Mouse (Mus musculus): ENCODE measurements around the gene Eif4g3. TPM values are rescaled to one million over a fixed set of nuclear protein-coding genes. Genes with fewer than 3 reads are reported as not detected.

Eif4g3 gene
- polyA plus RNA-seq, 1 experiment = 72.1 TPM

GRCm38 (mm10) chr4:138201696-138202095 lies 208.9 kb downstream of the Eif4g3 start:
- no peak for DNase-seq
- no peaks in the 10 kb centered on the region for H3K27me3 ChIP-seq (ENCODE audit: control insufficient read depth, insufficient read depth, low read length)
- TF ChIP-seq CTCF (IDR thresholded peaks at IDR 0.05; ENCODE audit: borderline replicate concordance, control insufficient read depth, extremely low read depth, insufficient read depth, low read length, poor library complexity) (no peak), POLR2A (IDR thresholded peaks at IDR 0.05; ENCODE audit: control insufficient read depth, extremely low read depth, insufficient read depth, low read length, poor library complexity) (no peak)
- H3K4me3 ChIP-seq (ENCODE audit: control insufficient read depth, insufficient read depth, low read length) = no peak overlapping the region
- WGBS = 97% methylated on average over 9 of the region's 9 CpGs
- peaks cover 64% of the 10 kb centered on the region for H3K36me3 ChIP-seq (ENCODE audit: control insufficient read depth, insufficient read depth, low read length)
- no peaks in the 10 kb centered on the region for H3K4me1 ChIP-seq (replicated peaks; ENCODE audit: control insufficient read depth, insufficient read depth, low read length)
- H3K27ac ChIP-seq (ENCODE audit: control insufficient read depth, insufficient read depth, low read length) = no peak overlapping the region

- no peak overlapping the region for H3K4me3 ChIP-seq (ENCODE audit: control insufficient read depth, insufficient read depth, low read length)
- peaks cover 22% of the 10 kb centered on the region for H3K36me3 ChIP-seq (ENCODE audit: control insufficient read depth, insufficient read depth, low read length)
- H3K27me3 ChIP-seq (ENCODE audit: control insufficient read depth, insufficient read depth, low read length) = no peaks in the 10 kb centered on the region
Observed at GRCm38 (mm10) chr4:138210116-138210515, 217.3 kb downstream of the Eif4g3 start.

GRCm38 (mm10) chr4:138213861-138214260 lies 221.0 kb downstream of the Eif4g3 start:
- no peak for DNase-seq
- TF ChIP-seq POLR2A (IDR thresholded peaks at IDR 0.05; ENCODE audit: control insufficient read depth, extremely low read depth, insufficient read depth, low read length, poor library complexity) (no peak), CTCF (IDR thresholded peaks at IDR 0.05; ENCODE audit: borderline replicate concordance, control insufficient read depth, extremely low read depth, insufficient read depth, low read length, poor library complexity) (no peak)
- Histone ChIP-seq H3K4me3 (ENCODE audit: control insufficient read depth, insufficient read depth, low read length) (no peak overlapping the region), H3K36me3 (ENCODE audit: control insufficient read depth, insufficient read depth, low read length) (peaks cover 4% of the 10 kb centered on the region; the same call in 1 of the 2 replicates), H3K4me1 (replicated peaks; ENCODE audit: control insufficient read depth, insufficient read depth, low read length) (peaks cover 10% of the 10 kb centered on the region), H3K27me3 (ENCODE audit: control insufficient read depth, insufficient read depth, low read length) (no peaks in the 10 kb centered on the region), H3K27ac (ENCODE audit: control insufficient read depth, insufficient read depth, low read length) (no peak overlapping the region)
- WGBS = 88% methylated on average over 3 of the region's 3 CpGs

More at GRCm38 (mm10) chr4:138210116-138210515, 217.3 kb downstream of the Eif4g3 start:
- Histone ChIP-seq H3K27ac (ENCODE audit: control insufficient read depth, insufficient read depth, low read length) (no peak overlapping the region), H3K4me1 (replicated peaks; ENCODE audit: control insufficient read depth, insufficient read depth, low read length) (no peaks in the 10 kb centered on the region)
- TF ChIP-seq POLR2A (IDR thresholded peaks at IDR 0.05; ENCODE audit: control insufficient read depth, extremely low read depth, insufficient read depth, low read length, poor library complexity) (no peak), CTCF (IDR thresholded peaks at IDR 0.05; ENCODE audit: borderline replicate concordance, control insufficient read depth, extremely low read depth, insufficient read depth, low read length, poor library complexity) (no peak)
- 98% methylated on average over 5 of the region's 5 CpGs for WGBS
- DNase-seq = no peak

GRCm38 (mm10) chr4:138215671-138216199 lies 222.9 kb downstream of the Eif4g3 start:
- no peak for DNase-seq
- Histone ChIP-seq H3K27me3 (ENCODE audit: control insufficient read depth, insufficient read depth, low read length) (no peaks in the 10 kb centered on the region), H3K27ac (ENCODE audit: control insufficient read depth, insufficient read depth, low read length) (peak overlapping the region; percentile 77), H3K36me3 (ENCODE audit: control insufficient read depth, insufficient read depth, low read length) (no peaks in the 10 kb centered on the region), H3K4me3 (ENCODE audit: control insufficient read depth, insufficient read depth, low read length) (peak overlapping the region; percentile 71), H3K4me1 (replicated peaks; ENCODE audit: control insufficient read depth, insufficient read depth, low read length) (peaks cover 19% of the 10 kb centered on the region)
- 49% methylated on average over 13 of the region's 13 CpGs for WGBS
- TF ChIP-seq CTCF (IDR thresholded peaks at IDR 0.05; ENCODE audit: borderline replicate concordance, control insufficient read depth, extremely low read depth, insufficient read depth, low read length, poor library complexity) (no peak), POLR2A (IDR thresholded peaks at IDR 0.05; ENCODE audit: control insufficient read depth, extremely low read depth, insufficient read depth, low read length, poor library complexity) (no peak)

- Histone ChIP-seq H3K27ac (ENCODE audit: control insufficient read depth, insufficient read depth, low read length) (peak within 1 kb of the TSS; percentile 77), H3K27me3 (ENCODE audit: control insufficient read depth, insufficient read depth, low read length) (no peaks in the 10 kb centered on the region), H3K4me3 (ENCODE audit: control insufficient read depth, insufficient read depth, low read length) (peak within 1 kb of the TSS; percentile 80), H3K36me3 (ENCODE audit: control insufficient read depth, insufficient read depth, low read length) (no peaks in the 10 kb centered on the region), H3K4me1 (replicated peaks; ENCODE audit: control insufficient read depth, insufficient read depth, low read length) (peaks cover 23% of the 10 kb centered on the region)
- peak; percentile 59 for TF ChIP-seq POLR2A (IDR thresholded peaks at IDR 0.05; ENCODE audit: control insufficient read depth, extremely low read depth, insufficient read depth, low read length, poor library complexity)
- no peak for TF ChIP-seq CTCF (IDR thresholded peaks at IDR 0.05; ENCODE audit: borderline replicate concordance, control insufficient read depth, extremely low read depth, insufficient read depth, low read length, poor library complexity)
- WGBS = under 1% methylated on average over 84 of the region's 84 CpGs
- peak; percentile 84 for DNase-seq
Observed at GRCm38 (mm10) chr4:138216200-138216890, 223.5 kb downstream of the Eif4g3 start, which contains the start of gene Hp1bp3. Gene Hp1bp3 (plus strand): TSS chr4:138216296.

DNA sequence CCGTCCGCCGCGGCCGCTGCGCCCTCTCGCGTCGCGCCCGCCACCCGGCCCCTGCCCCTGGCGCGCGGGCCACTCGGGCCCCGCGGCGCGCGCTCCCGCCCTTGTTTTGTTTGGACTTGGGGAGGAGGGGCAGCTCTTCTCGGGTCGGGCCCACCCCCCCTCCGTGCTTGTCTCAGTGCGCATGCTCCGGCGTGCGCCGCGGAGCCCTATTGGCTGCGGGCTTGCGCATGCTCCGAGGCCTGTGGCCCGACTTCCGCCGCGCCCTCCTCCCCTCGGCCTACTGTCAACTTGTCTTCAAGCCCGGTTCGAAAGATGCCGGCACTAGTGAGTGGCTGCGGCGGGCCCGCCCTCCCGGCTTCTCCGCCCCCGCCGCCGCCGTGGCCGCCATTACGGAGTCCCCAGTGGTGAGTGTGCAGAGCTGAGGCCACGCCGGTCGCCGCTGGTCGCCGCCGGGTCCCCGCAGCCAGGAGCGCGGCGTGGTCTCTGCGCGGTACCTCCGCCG lies 224.1 kb downstream of the Eif4g3 start:
- TF ChIP-seq CTCF (IDR thresholded peaks at IDR 0.05; ENCODE audit: borderline replicate concordance, control insufficient read depth, extremely low read depth, insufficient read depth, low read length, poor library complexity) (no peak), POLR2A (IDR thresholded peaks at IDR 0.05; ENCODE audit: control insufficient read depth, extremely low read depth, insufficient read depth, low read length, poor library complexity) (peak; percentile 80)
- DNase-seq = peak; percentile 98
- Histone ChIP-seq H3K36me3 (ENCODE audit: control insufficient read depth, insufficient read depth, low read length) (no peaks in the 10 kb centered on the region), H3K27ac (ENCODE audit: control insufficient read depth, insufficient read depth, low read length) (peak overlapping the region; percentile 59), H3K4me1 (replicated peaks; ENCODE audit: control insufficient read depth, insufficient read depth, low read length) (peaks cover 26% of the 10 kb centered on the region), H3K27me3 (ENCODE audit: control insufficient read depth, insufficient read depth, low read length) (no peaks in the 10 kb centered on the region), H3K4me3 (ENCODE audit: control insufficient read depth, insufficient read depth, low read length) (peak overlapping the region; percentile 80)
- WGBS = under 1% methylated on average over 68 of the region's 68 CpGs

Data from thymus, adult 2 months (tissue).